Mouse (Mus musculus): ENCODE measurements around the gene Tyrobp. TPM values are rescaled to one million over a fixed set of nuclear protein-coding genes. Genes with fewer than 3 reads are reported as not detected.

Gene Tyrobp
- 7.6 and 8.6 TPM in 2 replicates for polyA plus RNA-seq (2016; fragmentation: Nextera tagmentation; extraction: Ambion mirVana)

GRCm38 (mm10) chr7:30413596-30413995 is at the start of gene Tyrobp:
Tyrobp (plus strand) TSS chr7:30413760.
- Histone ChIP-seq H3K27ac (no peak within 1 kb of the TSS), H3K4me1 (no peaks in the 10 kb centered on the region), H3K4me3 (no peak within 1 kb of the TSS), H3K27me3 (ENCODE audit: low read depth, poor library complexity, severe bottlenecking) (no peaks in the 10 kb centered on the region), H3K9me3 (replicated peaks) (no peaks in the 10 kb centered on the region), H3K36me3 (no peaks in the 10 kb centered on the region)
- no peak for DNase-seq (ENCODE audit: low spot score)
- WGBS: 81% methylated on average over 5 of the region's 5 CpGs

GRCm38 (mm10) chr7:30367466-30367865 is 46.1 kb upstream of the Tyrobp start:
- DNase-seq (ENCODE audit: low spot score): no peak

GRCm38 (mm10) chr7:30373501-30373962 is 40.0 kb upstream of the Tyrobp start:
- Histone ChIP-seq H3K4me3 (peak overlapping the region; percentile 43), H3K9me3 (replicated peaks) (no peaks in the 10 kb centered on the region), H3K4me1 (peaks cover 6% of the 10 kb centered on the region; the same call in 1 of the 2 replicates), H3K36me3 (no peaks in the 10 kb centered on the region), H3K27me3 (ENCODE audit: low read depth, poor library complexity, severe bottlenecking) (no peaks in the 10 kb centered on the region), H3K27ac (peak overlapping the region; percentile 65; the same call in 1 of the 2 replicates)
- DNase-seq (ENCODE audit: low spot score): peak; percentile 89
- whole genome bisulfite sequencing: 1% methylated on average over 21 of the region's 21 CpGs

More at GRCm38 (mm10) chr7:30367466-30367865, 46.1 kb upstream of the Tyrobp start:
- Histone ChIP-seq H3K4me1 (peaks cover 19% of the 10 kb centered on the region), H3K9me3 (replicated peaks) (no peaks in the 10 kb centered on the region), H3K36me3 (no peaks in the 10 kb centered on the region), H3K27ac (peak overlapping the region; percentile 38; the same call in 1 of the 2 replicates), H3K27me3 (ENCODE audit: low read depth, poor library complexity, severe bottlenecking) (peaks cover 25% of the 10 kb centered on the region), H3K4me3 (no peak overlapping the region)
- 78% methylated on average over 2 of the region's 2 CpGs for WGBS

- Histone ChIP-seq H3K27me3 (ENCODE audit: low read depth, poor library complexity, severe bottlenecking) (no peaks in the 10 kb centered on the region), H3K9me3 (replicated peaks) (no peaks in the 10 kb centered on the region), H3K4me3 (no peak overlapping the region), H3K4me1 (no peaks in the 10 kb centered on the region), H3K36me3 (no peaks in the 10 kb centered on the region), H3K27ac (no peak overlapping the region)
- DNase-seq (ENCODE audit: low spot score): no peak
- WGBS: 69% methylated on average over 5 of the region's 5 CpGs
Measured at GRCm38 (mm10) chr7:30380061-30380460, 33.5 kb upstream of the Tyrobp start.

- 90% methylated on average over 9 of the region's 9 CpGs for WGBS
- no peak overlapping the region for H3K4me3 ChIP-seq
- H3K4me1 ChIP-seq: no peaks in the 10 kb centered on the region
Measured at GRCm38 (mm10) chr7:30384106-30384505, 29.5 kb upstream of the Tyrobp start.

GRCm38 (mm10) chr7:30392746-30393520 is 20.6 kb upstream of the Tyrobp start:
- H3K36me3 ChIP-seq: no peaks in the 10 kb centered on the region
- H3K4me1 ChIP-seq: no peaks in the 10 kb centered on the region
- WGBS: 70% methylated on average over 4 of the region's 4 CpGs
- H3K4me3 ChIP-seq: no peak overlapping the region
- no peaks in the 10 kb centered on the region for H3K9me3 ChIP-seq (replicated peaks)
- no peak overlapping the region for H3K27ac ChIP-seq
- no peaks in the 10 kb centered on the region for H3K27me3 ChIP-seq (ENCODE audit: low read depth, poor library complexity, severe bottlenecking)
- DNase-seq (ENCODE audit: low spot score): no peak

More at GRCm38 (mm10) chr7:30384106-30384505, 29.5 kb upstream of the Tyrobp start:
- no peak for DNase-seq (ENCODE audit: low spot score)
- Histone ChIP-seq H3K36me3 (no peaks in the 10 kb centered on the region), H3K9me3 (replicated peaks) (no peaks in the 10 kb centered on the region), H3K27me3 (ENCODE audit: low read depth, poor library complexity, severe bottlenecking) (no peaks in the 10 kb centered on the region), H3K27ac (no peak overlapping the region)

GRCm38 (mm10) chr7:30393631-30394030 is 19.9 kb upstream of the Tyrobp start:
- no peaks in the 10 kb centered on the region for H3K9me3 ChIP-seq (replicated peaks)
- H3K27ac ChIP-seq: no peak overlapping the region
- no peak for DNase-seq (ENCODE audit: low spot score)
- no peaks in the 10 kb centered on the region for H3K36me3 ChIP-seq
- WGBS: 89% methylated on average over 4 of the region's 4 CpGs
- no peak overlapping the region for H3K4me3 ChIP-seq
- no peaks in the 10 kb centered on the region for H3K27me3 ChIP-seq (ENCODE audit: low read depth, poor library complexity, severe bottlenecking)
- no peaks in the 10 kb centered on the region for H3K4me1 ChIP-seq

- Histone ChIP-seq H3K27me3 (ENCODE audit: low read depth, poor library complexity, severe bottlenecking) (no peaks in the 10 kb centered on the region), H3K27ac (no peak overlapping the region), H3K36me3 (no peaks in the 10 kb centered on the region), H3K4me3 (no peak overlapping the region), H3K9me3 (replicated peaks) (no peaks in the 10 kb centered on the region), H3K4me1 (no peaks in the 10 kb centered on the region)
- DNase-seq (ENCODE audit: low spot score): no peak
- WGBS: 67% methylated on average over 11 of the region's 11 CpGs
Measured at GRCm38 (mm10) chr7:30394379-30394778, 19.2 kb upstream of the Tyrobp start.

GRCm38 (mm10) chr7:30394871-30395270 is 18.7 kb upstream of the Tyrobp start:
- no peaks in the 10 kb centered on the region for H3K9me3 ChIP-seq (replicated peaks)
- H3K27me3 ChIP-seq (ENCODE audit: low read depth, poor library complexity, severe bottlenecking): no peaks in the 10 kb centered on the region
- H3K36me3 ChIP-seq: no peaks in the 10 kb centered on the region
- DNase-seq (ENCODE audit: low spot score): no peak
- WGBS: 40% methylated on average over 2 of the region's 2 CpGs
- no peak overlapping the region for H3K4me3 ChIP-seq
- H3K27ac ChIP-seq: no peak overlapping the region
- H3K4me1 ChIP-seq: no peaks in the 10 kb centered on the region

- WGBS: 70% methylated on average over 7 of the region's 7 CpGs
- no peaks in the 10 kb centered on the region for H3K36me3 ChIP-seq
- no peak for DNase-seq (ENCODE audit: low spot score)
Measured at GRCm38 (mm10) chr7:30399671-30400070, 13.9 kb upstream of the Tyrobp start.

GRCm38 (mm10) chr7:30402343-30402742 is 11.2 kb upstream of the Tyrobp start:
- H3K4me3 ChIP-seq: no peak overlapping the region
- no peaks in the 10 kb centered on the region for H3K4me1 ChIP-seq
- H3K27me3 ChIP-seq (ENCODE audit: low read depth, poor library complexity, severe bottlenecking): no peaks in the 10 kb centered on the region
- DNase-seq (ENCODE audit: low spot score): no peak
- no peak overlapping the region for H3K27ac ChIP-seq
- 79% methylated on average over 4 of the region's 4 CpGs for WGBS
- H3K9me3 ChIP-seq (replicated peaks): no peaks in the 10 kb centered on the region
- no peaks in the 10 kb centered on the region for H3K36me3 ChIP-seq

More at GRCm38 (mm10) chr7:30399671-30400070, 13.9 kb upstream of the Tyrobp start:
- H3K4me3 ChIP-seq: no peak overlapping the region
- no peaks in the 10 kb centered on the region for H3K9me3 ChIP-seq (replicated peaks)
- no peak overlapping the region for H3K27ac ChIP-seq
- no peaks in the 10 kb centered on the region for H3K27me3 ChIP-seq (ENCODE audit: low read depth, poor library complexity, severe bottlenecking)
- no peaks in the 10 kb centered on the region for H3K4me1 ChIP-seq

- Histone ChIP-seq H3K36me3 (no peaks in the 10 kb centered on the region), H3K4me3 (no peak overlapping the region), H3K27ac (no peak overlapping the region), H3K27me3 (ENCODE audit: low read depth, poor library complexity, severe bottlenecking) (no peaks in the 10 kb centered on the region), H3K4me1 (no peaks in the 10 kb centered on the region), H3K9me3 (replicated peaks) (no peaks in the 10 kb centered on the region)
- 88% methylated on average over 3 of the region's 3 CpGs for WGBS
- no peak for DNase-seq (ENCODE audit: low spot score)
Measured at GRCm38 (mm10) chr7:30408639-30409038, 4.9 kb upstream of the Tyrobp start.

GRCm38 (mm10) chr7:30409789-30410188 is 3.8 kb upstream of the Tyrobp start:
- DNase-seq (ENCODE audit: low spot score): no peak
- Histone ChIP-seq H3K4me3 (no peak overlapping the region), H3K27ac (no peak overlapping the region), H3K27me3 (ENCODE audit: low read depth, poor library complexity, severe bottlenecking) (no peaks in the 10 kb centered on the region), H3K9me3 (replicated peaks) (no peaks in the 10 kb centered on the region), H3K36me3 (no peaks in the 10 kb centered on the region), H3K4me1 (no peaks in the 10 kb centered on the region)
- 39% methylated on average over 2 of the region's 2 CpGs for WGBS

Data from limb, embryonic 10.5 days (tissue).